Mouse (Mus musculus) limb, embryonic 15.5 days (tissue): ENCODE data around the gene Slc26a9. TPM values are rescaled to one million over a fixed set of nuclear protein-coding genes. Genes with fewer than 3 reads are reported as not detected.

ENCODE experiments used
- ATAC-seq: fragments of 200-750 bp; cut with Nextera tagmentation; 2 replicates; pipeline ENCODE4 v1.8.0; 2017; ENCODE audit warnings: low read depth, moderate TSS enrichment; ENCODE audit not compliant: insufficient number of reproducible peaks, low FRiP score, low TSS enrichment
- H3K27ac ChIP-seq: fragments of 300-500 bp; sonication (generic); 2 replicates; pipeline ENCODE4 v1.5.1; 2015; ENCODE audit warnings: moderate library complexity, mild to moderate bottlenecking, inconsistent platforms
- H3K27me3 ChIP-seq: fragments of 300-500 bp; sonication (generic); 2 replicates; pipeline ENCODE4 v1.6.1; 2015; ENCODE audit warnings: inconsistent platforms
- H3K36me3 ChIP-seq: fragments of 300-500 bp; sonication (generic); 2 replicates; pipeline ENCODE4 v1.6.1; 2015; ENCODE audit warnings: inconsistent platforms
- H3K4me1 ChIP-seq: fragments of 300-500 bp; sonication (generic); 2 replicates; pipeline ENCODE4 v1.6.1; 2015; ENCODE audit warnings: inconsistent platforms
- H3K4me2 ChIP-seq: fragments of 300-500 bp; sonication (generic); 2 replicates; pipeline ENCODE4 v1.6.1; 2015; ENCODE audit warnings: mild to moderate bottlenecking, inconsistent platforms
- H3K4me3 ChIP-seq: fragments of 300-500 bp; sonication (generic); 2 replicates; pipeline ENCODE4 v1.5.1; 2015; ENCODE audit warnings: mild to moderate bottlenecking, inconsistent platforms
- H3K9ac ChIP-seq: fragments of 300-500 bp; sonication (generic); 2 replicates; pipeline ENCODE4 v1.6.1; 2015; ENCODE audit warnings: inconsistent platforms
- H3K9me3 ChIP-seq: fragments of 300-500 bp; sonication (generic); 2 replicates; pipeline ENCODE4 v1.6.1; 2016; ENCODE audit warnings: inconsistent platforms
- WGBS: fragments of 180-500 bp; shearing (Covaris S2); methylation state at CpG from one replicate; pipeline ENCODE4 v1.1.7; 2015; 5-methylcytosine and 5-hydroxymethylcytosine counted together
- polyA plus RNA-seq: library from polyadenylated mRNA; unstranded; fragments of >200 nt; fragmentation: Nextera tagmentation; extraction: Ambion mirVana; gene quantifications from 2 replicates; pipeline ENCODE4 v1.2.1, GENCODE M21; 2015

The Slc26a9 gene
- polyA plus RNA-seq, 1 experiment from 2014 or later, result 0.05 TPM

- no peak overlapping the region for H3K27ac ChIP-seq
- no peak overlapping the region for H3K4me3 ChIP-seq
- no peak overlapping the region for H3K4me2 ChIP-seq
- H3K4me1 ChIP-seq, result peaks cover 7% of the 10 kb centered on the region; the same call in 1 of the 2 replicates
- no peaks in the 10 kb centered on the region for H3K27me3 ChIP-seq
- no peak for ATAC-seq
- H3K36me3 ChIP-seq, result no peaks in the 10 kb centered on the region
- no peaks in the 10 kb centered on the region for H3K9me3 ChIP-seq
- no peak overlapping the region for H3K9ac ChIP-seq
- 65% methylated on average over 3 of the region's 3 CpGs for WGBS
Measured at GRCm38 (mm10) chr1:131795171-131795570, 51.3 kb downstream of the Slc26a9 start.

GRCm38 (mm10) chr1:131797202-131797909, 53.5 kb downstream of the Slc26a9 start, which contains the start of gene Pm20d1:
TSS of gene Pm20d1 (plus strand) at chr1:131797381.
- H3K4me2 ChIP-seq, result peak within 1 kb of the TSS; percentile 46
- no peak within 1 kb of the TSS for H3K27ac ChIP-seq
- no peaks in the 10 kb centered on the region for H3K9me3 ChIP-seq
- H3K27me3 ChIP-seq, result no peaks in the 10 kb centered on the region
- no peak for ATAC-seq
- H3K36me3 ChIP-seq, result no peaks in the 10 kb centered on the region
- WGBS, result 6% methylated on average over 26 of the region's 26 CpGs
- peak within 1 kb of the TSS; percentile 24 for H3K4me3 ChIP-seq
- H3K9ac ChIP-seq, result no peak within 1 kb of the TSS
- peaks cover 7% of the 10 kb centered on the region; the same call in 1 of the 2 replicates for H3K4me1 ChIP-seq

GRCm38 (mm10) chr1:131800001-131800400, 56.2 kb downstream of the Slc26a9 start:
- Histone ChIP-seq H3K4me1 (peaks cover 7% of the 10 kb centered on the region; the same call in 1 of the 2 replicates), H3K9me3 (no peaks in the 10 kb centered on the region), H3K36me3 (no peaks in the 10 kb centered on the region), H3K4me3 (no peak overlapping the region), H3K27me3 (no peaks in the 10 kb centered on the region), H3K27ac (no peak overlapping the region), H3K9ac (no peak overlapping the region), H3K4me2 (no peak overlapping the region)
- ATAC-seq, result no peak
- 41% methylated on average over 1 of the region's 1 CpGs for WGBS

GRCm38 (mm10) chr1:131801071-131801470, 57.2 kb downstream of the Slc26a9 start:
- 92% methylated on average over 8 of the region's 8 CpGs for WGBS
- H3K36me3 ChIP-seq, result no peaks in the 10 kb centered on the region
- H3K27ac ChIP-seq, result no peak overlapping the region
- no peak overlapping the region for H3K9ac ChIP-seq
- H3K4me3 ChIP-seq, result no peak overlapping the region
- H3K27me3 ChIP-seq, result no peaks in the 10 kb centered on the region
- no peaks in the 10 kb centered on the region for H3K9me3 ChIP-seq
- ATAC-seq, result no peak
- no peak overlapping the region for H3K4me2 ChIP-seq
- H3K4me1 ChIP-seq, result peaks cover 7% of the 10 kb centered on the region; the same call in 1 of the 2 replicates

GRCm38 (mm10) chr1:131802652-131803051, 58.8 kb downstream of the Slc26a9 start:
- H3K4me1 ChIP-seq, result peaks cover 2% of the 10 kb centered on the region; the same call in 1 of the 2 replicates
- H3K9me3 ChIP-seq, result no peaks in the 10 kb centered on the region
- no peak overlapping the region for H3K4me3 ChIP-seq
- H3K27ac ChIP-seq, result no peak overlapping the region
- no peak overlapping the region for H3K9ac ChIP-seq
- H3K36me3 ChIP-seq, result no peaks in the 10 kb centered on the region
- no peak overlapping the region for H3K4me2 ChIP-seq
- ATAC-seq, result no peak
- no peaks in the 10 kb centered on the region for H3K27me3 ChIP-seq
- 81% methylated on average over 5 of the region's 5 CpGs for WGBS

- Histone ChIP-seq H3K4me2 (no peak overlapping the region), H3K27ac (no peak overlapping the region), H3K36me3 (no peaks in the 10 kb centered on the region), H3K4me1 (no peaks in the 10 kb centered on the region), H3K9me3 (no peaks in the 10 kb centered on the region), H3K4me3 (no peak overlapping the region), H3K9ac (no peak overlapping the region), H3K27me3 (no peaks in the 10 kb centered on the region)
- 95% methylated on average over 3 of the region's 3 CpGs for WGBS
- ATAC-seq, result no peak
Measured at GRCm38 (mm10) chr1:131804166-131804565, 60.3 kb downstream of the Slc26a9 start.

GRCm38 (mm10) chr1:131808986-131809385, 65.2 kb downstream of the Slc26a9 start:
- no peak overlapping the region for H3K27ac ChIP-seq
- H3K36me3 ChIP-seq, result no peaks in the 10 kb centered on the region
- 76% methylated on average over 1 of the region's 1 CpGs for WGBS
- H3K4me2 ChIP-seq, result no peak overlapping the region
- H3K9ac ChIP-seq, result no peak overlapping the region
- ATAC-seq, result no peak
- H3K4me1 ChIP-seq, result no peaks in the 10 kb centered on the region
- no peaks in the 10 kb centered on the region for H3K9me3 ChIP-seq
- H3K27me3 ChIP-seq, result no peaks in the 10 kb centered on the region
- H3K4me3 ChIP-seq, result no peak overlapping the region

- Histone ChIP-seq H3K4me2 (no peak overlapping the region), H3K4me3 (no peak overlapping the region), H3K9me3 (no peaks in the 10 kb centered on the region), H3K27ac (no peak overlapping the region), H3K36me3 (no peaks in the 10 kb centered on the region), H3K27me3 (no peaks in the 10 kb centered on the region), H3K4me1 (no peaks in the 10 kb centered on the region), H3K9ac (no peak overlapping the region)
- no peak for ATAC-seq
- WGBS, result 57% methylated on average over 2 of the region's 2 CpGs
Measured at GRCm38 (mm10) chr1:131809651-131810050, 65.8 kb downstream of the Slc26a9 start.

GRCm38 (mm10) chr1:131811393-131811792, 67.6 kb downstream of the Slc26a9 start:
- no peak overlapping the region for H3K9ac ChIP-seq
- no peak overlapping the region for H3K4me2 ChIP-seq
- no peak overlapping the region for H3K4me3 ChIP-seq
- H3K36me3 ChIP-seq, result no peaks in the 10 kb centered on the region
- no peak overlapping the region for H3K27ac ChIP-seq
- H3K4me1 ChIP-seq, result no peaks in the 10 kb centered on the region
- H3K9me3 ChIP-seq, result no peaks in the 10 kb centered on the region
- H3K27me3 ChIP-seq, result no peaks in the 10 kb centered on the region
- 91% methylated on average over 1 of the region's 1 CpGs for WGBS
- ATAC-seq, result no peak

GRCm38 (mm10) chr1:131812006-131812405, 68.2 kb downstream of the Slc26a9 start:
- Histone ChIP-seq H3K27me3 (no peaks in the 10 kb centered on the region), H3K9ac (no peak overlapping the region), H3K9me3 (no peaks in the 10 kb centered on the region), H3K36me3 (no peaks in the 10 kb centered on the region), H3K27ac (no peak overlapping the region), H3K4me2 (no peak overlapping the region), H3K4me1 (no peaks in the 10 kb centered on the region), H3K4me3 (no peak overlapping the region)
- no peak for ATAC-seq
- WGBS, result 69% methylated on average over 9 of the region's 9 CpGs

- H3K36me3 ChIP-seq, result no peaks in the 10 kb centered on the region
- no peaks in the 10 kb centered on the region for H3K9me3 ChIP-seq
- H3K27ac ChIP-seq, result no peak overlapping the region
- H3K4me2 ChIP-seq, result no peak overlapping the region
- H3K4me3 ChIP-seq, result no peak overlapping the region
- no peaks in the 10 kb centered on the region for H3K27me3 ChIP-seq
- H3K9ac ChIP-seq, result no peak overlapping the region
- ATAC-seq, result no peak
- WGBS, result 91% methylated on average over 9 of the region's 9 CpGs
- H3K4me1 ChIP-seq, result no peaks in the 10 kb centered on the region
Measured at GRCm38 (mm10) chr1:131812631-131813295, 68.9 kb downstream of the Slc26a9 start.

GRCm38 (mm10) chr1:131813731-131814130, 69.9 kb downstream of the Slc26a9 start:
- H3K9ac ChIP-seq, result no peak overlapping the region
- no peaks in the 10 kb centered on the region for H3K4me1 ChIP-seq
- WGBS, result 81% methylated on average over 4 of the region's 4 CpGs
- H3K27ac ChIP-seq, result no peak overlapping the region
- no peak overlapping the region for H3K4me3 ChIP-seq
- no peak for ATAC-seq
- no peaks in the 10 kb centered on the region for H3K9me3 ChIP-seq
- no peak overlapping the region for H3K4me2 ChIP-seq
- H3K36me3 ChIP-seq, result no peaks in the 10 kb centered on the region
- H3K27me3 ChIP-seq, result no peaks in the 10 kb centered on the region
